11 mouse cellular contexts compared by ENCODE assay signal in genomic region chr14:46989694-46990093, GRCm38 (mm10).
DNase-seq lines count a peak whose midpoint lies in the region; ATAC-seq and TF ChIP-seq lines count a peak whose summit lies in the region.
"Had no signal": no experiment of that assay in that cellular context is flagged by ENCODE, and none has a peak within 500 bp of the region (broad histone marks: within the 10 kb centered on the region; RNA-seq: fewer than 3 reads in every experiment).

No protein-coding gene starts in this region.

- H3K4me1 ChIP-seq in embryonic facial prominence, embryonic 15.5 days: 0 out of 2 replicates have a peak, but pooled peaks cover 9% of the 10 kb centered on the region
- H3K4me1 ChIP-seq in midbrain, embryonic 12.5 days: peaks cover 19% of the 10 kb centered on the region

- no peaks in the 10 kb centered on the region for H3K36me3 ChIP-seq in embryonic facial prominence, embryonic 15.5 days
- H3K36me3 ChIP-seq in midbrain, embryonic 12.5 days: no peaks in the 10 kb centered on the region
- H3K36me3 ChIP-seq: limb, embryonic 15.5 days had no signal

- WGBS in embryonic facial prominence, embryonic 15.5 days: 24% methylated on average over 4 of the region's 4 CpGs
- 13% methylated on average over 4 of the region's 4 CpGs for WGBS in midbrain, embryonic 12.5 days

- no peak overlapping the region for H3K9ac ChIP-seq in embryonic facial prominence, embryonic 15.5 days
- H3K9ac ChIP-seq in midbrain, embryonic 12.5 days (replicated peaks): no peak overlapping the region
- H3K9ac ChIP-seq: limb, embryonic 15.5 days had no signal

- no peak overlapping the region for H3K27ac ChIP-seq in gastrocnemius, adult 2 months
- H3K27ac ChIP-seq in embryonic facial prominence, embryonic 15.5 days (replicated peaks): no peak overlapping the region
- H3K27ac ChIP-seq in midbrain, embryonic 12.5 days (replicated peaks): peak overlapping the region; percentile 60
- H3K27ac ChIP-seq: limb, embryonic 15.5 days had no signal

- H3K27me3 ChIP-seq in embryonic facial prominence, embryonic 15.5 days: no peaks in the 10 kb centered on the region
- no peaks in the 10 kb centered on the region for H3K27me3 ChIP-seq in midbrain, embryonic 12.5 days
- H3K27me3 ChIP-seq: limb, embryonic 15.5 days had no signal

- DNase-seq in gastrocnemius, adult 2 months: peak; percentile 2
- no peak for DNase-seq in gastrocnemius, postnatal 14 days
- DNase-seq in ES-CJ7 (ENCODE audit: low read depth, low spot score): peak; percentile 92
- no peak for DNase-seq in cerebellum, adult 9-10 months
- no peak for DNase-seq in frontal cortex, postnatal 14 days (ENCODE audit: low spot score in 2 of 2)
- no peak for DNase-seq in thymus, postnatal 0 days (ENCODE audit: low spot score)
- DNase-seq: cerebellum, adult 11 months had no signal

- H3K4me2 ChIP-seq in embryonic facial prominence, embryonic 15.5 days (replicated peaks): no peak overlapping the region
- 0 out of 2 replicates have a peak overlapping the region, but pooled peaks have one; percentile 10 for H3K4me2 ChIP-seq in midbrain, embryonic 12.5 days (replicated peaks)
- H3K4me2 ChIP-seq: limb, embryonic 15.5 days had no signal

- H3K9me3 ChIP-seq in embryonic facial prominence, embryonic 15.5 days (replicated peaks): no peaks in the 10 kb centered on the region
- H3K9me3 ChIP-seq in midbrain, embryonic 12.5 days: no peaks in the 10 kb centered on the region
- H3K9me3 ChIP-seq: limb, embryonic 15.5 days had no signal

- no peak for TF ChIP-seq CTCF in gastrocnemius, adult 2 months (IDR thresholded peaks at IDR 0.05)

- H3K4me3 ChIP-seq in gastrocnemius, adult 2 months: no peak overlapping the region
- H3K4me3 ChIP-seq in embryonic facial prominence, embryonic 15.5 days (replicated peaks): no peak overlapping the region
- no peak overlapping the region for H3K4me3 ChIP-seq in midbrain, embryonic 12.5 days
- H3K4me3 ChIP-seq: limb, embryonic 15.5 days had no signal

- intact Hi-C loops in gastrocnemius, adult 2 months (cut with DNase I): no loop called here
- intact Hi-C loops in gastrocnemius, postnatal 14 days (cut with DNase I; ENCODE audit: low total_unique reads): no loop called here

- ATAC-seq in embryonic facial prominence, embryonic 15.5 days (ENCODE audit: insufficient number of reproducible peaks, low FRiP score, low TSS enrichment, low read depth): peak; percentile 73
- peak; percentile 85 for ATAC-seq in midbrain, embryonic 12.5 days (ENCODE audit: low FRiP score, low read depth)
- ATAC-seq: CD4-positive, CD25-positive, alpha-beta regulatory T cell, adult 4 months had no signal

Comparison
In these comparisons a context has a peak if more than half of its experiments do, and no peak if none do; other contexts are left out.
1. DNase-seq: peak in gastrocnemius, adult 2 months (single experiment) and ES-CJ7 (single experiment); none in gastrocnemius, postnatal 14 days (single experiment), cerebellum, adult 9-10 months (single experiment), frontal cortex, postnatal 14 days (0 of 2) and thymus, postnatal 0 days (single experiment).